Mouse (Mus musculus) layer of hippocampus, adult 2 months (tissue): ENCODE measurements around the gene Vrk3. TPM values are rescaled to one million over a fixed set of nuclear protein-coding genes. Genes with fewer than 3 reads are reported as not detected.
"Not testable (repeated sequence)": the region's sequence is repeated elsewhere in the genome, so short reads cannot be mapped to it uniquely, and the experiment has no call there.

ENCODE experiments used
- DNase-seq, 2 experiments: peaks; one replicate each; pipeline ENCODE4 v3.0.0; 2022; ENCODE audit warnings: low spot score in 2 of 2
- H3K27ac ChIP-seq: fragments of 200-600 bp; 2 replicates; pipeline ENCODE4 v1.8.1; 2022
- H3K4me3 ChIP-seq: fragments of 200-600 bp; 2 replicates; pipeline ENCODE4 v1.8.1; 2022; ENCODE audit warnings: mild to moderate bottlenecking
- CTCF ChIP-seq: fragments of 200-600 bp; conservative IDR thresholded peaks from 2 replicates; pipeline ENCODE4 v1.8.1; 2022; ENCODE audit warnings: antibody characterized with exemption, mild to moderate bottlenecking, moderate library complexity
- total RNA-seq, 2 experiments: library from RNA; stranded (reverse); gene quantifications; 2 replicates each; pipeline ENCODE4 v1.2.3; 2021

The Vrk3 gene
- total RNA-seq, 2 experiments from 2014 or later: 31.7 to 35.4 TPM

DNA sequence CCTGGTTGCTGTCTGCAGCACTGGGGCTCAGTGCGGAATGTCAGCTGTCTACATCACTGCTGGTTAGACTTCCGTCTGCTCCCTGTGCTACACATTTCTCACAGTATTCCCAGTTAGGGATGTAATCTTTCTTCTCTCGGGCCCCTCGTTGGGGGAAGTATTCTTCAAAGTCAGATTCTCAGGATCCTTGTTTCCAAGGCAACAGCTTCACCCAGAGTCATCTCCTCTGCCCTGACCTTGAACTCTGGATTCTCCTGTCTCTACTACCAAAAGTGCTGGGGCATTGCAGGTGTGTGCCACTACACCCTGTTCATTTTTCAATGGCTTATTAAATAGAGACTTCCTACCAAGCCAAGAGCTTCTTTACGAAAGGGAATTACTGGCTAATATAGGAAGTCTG is 21.1 kb upstream of the Vrk3 start:
- Histone ChIP-seq H3K27ac (no peak overlapping the region), H3K4me3 (no peak overlapping the region)
- DNase-seq: no peak
- no peak for TF ChIP-seq CTCF

DNA sequence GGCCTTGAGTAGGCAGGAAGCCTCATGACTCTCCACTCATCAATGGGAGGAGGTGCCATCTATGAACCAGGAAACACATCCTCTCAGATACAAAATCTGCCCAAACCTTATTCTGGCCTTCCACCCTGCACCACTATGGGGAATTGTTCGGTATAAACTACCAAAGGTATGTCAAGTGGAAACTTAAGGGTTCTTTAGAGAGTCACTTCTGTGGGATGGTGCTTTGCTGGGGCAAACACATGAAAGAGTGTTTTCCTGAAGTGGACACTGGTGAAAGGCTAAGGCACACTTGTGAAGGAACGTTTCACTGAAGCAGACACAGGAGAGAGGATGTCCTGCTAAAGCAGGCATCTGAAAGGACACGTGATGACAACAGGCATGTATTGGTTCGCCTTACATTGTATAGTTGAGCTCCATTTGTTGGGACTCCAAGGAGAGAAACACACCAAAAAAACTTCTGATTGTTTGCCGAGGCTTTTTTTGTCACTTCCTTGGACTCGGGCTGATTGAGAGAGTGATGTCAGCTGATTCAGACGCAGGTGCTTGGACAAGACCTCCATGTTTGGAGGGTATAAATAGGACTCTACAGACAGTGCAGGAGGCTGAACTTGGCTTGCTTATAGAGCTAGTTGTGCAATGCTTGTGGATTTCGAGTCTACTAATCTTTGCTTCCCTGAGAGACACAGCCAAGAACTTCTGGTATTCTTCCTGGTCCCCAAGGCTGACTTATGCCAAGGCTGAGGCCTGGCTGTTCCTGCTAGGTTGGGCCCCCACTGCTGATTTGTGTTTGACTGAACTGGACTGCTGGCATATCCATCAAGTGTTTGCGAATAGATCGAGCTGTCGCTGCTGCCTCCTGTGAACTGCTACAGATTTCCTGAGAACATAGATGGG is 19.9 kb upstream of the Vrk3 start:
- Histone ChIP-seq H3K4me3 (no peak overlapping the region), H3K27ac (no peak overlapping the region)
- no peak for DNase-seq
- TF ChIP-seq CTCF: no peak

DNA sequence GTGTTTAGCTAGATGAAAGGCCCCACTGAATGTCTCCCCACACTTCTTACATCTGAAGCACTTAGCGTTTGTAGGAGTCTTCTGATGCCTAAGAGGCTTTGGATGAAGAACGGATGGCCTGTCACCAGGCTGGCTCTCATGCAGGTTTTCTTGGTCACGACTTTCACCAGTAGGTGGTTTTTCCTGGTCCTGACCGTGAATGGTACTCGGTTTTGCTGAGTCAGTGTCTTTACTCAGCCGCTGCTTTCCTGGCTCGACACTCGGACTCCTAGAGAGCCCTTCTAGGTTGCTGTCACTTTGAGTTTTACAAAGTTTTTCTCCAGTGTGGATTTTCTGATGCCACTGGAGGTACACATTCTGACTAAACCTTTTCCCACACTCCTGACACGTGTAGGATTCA is 14.5 kb upstream of the Vrk3 start:
- no peak for TF ChIP-seq CTCF
- Histone ChIP-seq H3K4me3 (no peak overlapping the region), H3K27ac (no peak overlapping the region)
- DNase-seq: no peak

DNA sequence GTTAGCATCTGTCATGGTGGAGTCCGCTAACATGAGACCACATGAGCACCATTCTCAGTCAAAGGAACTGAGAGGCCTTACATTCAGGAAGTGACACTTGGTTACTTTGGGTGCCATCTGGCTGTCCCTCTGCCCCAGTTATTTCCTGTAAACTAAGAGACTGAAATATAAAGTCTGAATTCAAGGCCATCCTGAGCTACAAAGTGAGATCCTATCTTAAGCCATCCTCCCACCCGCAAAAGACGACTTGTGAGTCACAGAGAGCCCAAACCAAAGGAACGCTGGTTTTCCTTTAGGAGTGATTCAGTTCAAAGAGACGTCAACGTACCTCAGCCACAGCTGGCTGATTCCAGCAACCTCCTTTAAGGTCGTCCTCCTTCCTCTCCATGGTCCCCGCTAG is 6.9 kb upstream of the Vrk3 start:
- H3K27ac ChIP-seq: no peak overlapping the region
- no peak for TF ChIP-seq CTCF
- no peak for DNase-seq

DNA sequence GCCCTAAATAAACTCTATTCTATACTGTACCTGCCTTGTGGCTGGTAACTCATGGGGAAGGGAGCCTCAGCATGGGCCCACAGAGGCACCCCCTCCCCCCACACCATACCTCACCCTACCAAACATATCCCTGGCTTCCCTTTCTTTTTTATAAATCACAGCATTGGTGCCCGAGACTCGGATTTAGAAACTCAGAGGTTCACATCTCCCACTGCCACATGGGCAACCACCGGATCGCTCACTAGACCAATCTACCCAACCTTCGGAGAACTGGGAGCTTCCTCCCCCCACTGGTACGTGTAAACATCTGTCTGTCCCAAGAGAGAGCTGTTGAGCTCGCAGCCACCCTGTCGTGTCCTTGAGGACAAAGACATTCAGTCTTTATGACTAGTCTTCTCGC is 3.9 kb upstream of the Vrk3 start:
- DNase-seq: no peak
- Histone ChIP-seq H3K27ac (no peak overlapping the region), H3K4me3 (peak overlapping the region; percentile 47; the same call in 1 of the 2 replicates)
- no peak for TF ChIP-seq CTCF

More for the DNA sequence above, 6.9 kb upstream of the Vrk3 start:
- no peak overlapping the region for H3K4me3 ChIP-seq

DNA sequence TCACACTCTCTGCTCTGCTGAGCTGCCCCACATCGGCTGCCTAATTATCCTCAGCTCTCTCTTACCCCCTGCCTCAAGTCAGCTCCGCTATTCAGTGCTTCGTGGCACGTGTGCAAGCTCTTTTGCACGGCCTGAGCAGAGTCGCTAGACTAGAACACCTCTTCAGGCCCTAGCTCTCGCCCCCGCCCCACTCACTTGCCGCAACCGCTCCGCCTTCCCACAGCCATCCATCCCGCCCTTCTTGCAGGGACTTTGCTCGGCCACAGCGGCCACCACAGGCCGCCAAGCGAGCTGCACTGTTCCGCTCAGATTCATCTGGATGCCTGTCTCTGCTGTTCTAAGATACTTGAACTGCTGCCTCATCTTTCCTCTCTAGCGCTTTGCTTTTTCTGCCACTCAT is 3.1 kb upstream of the Vrk3 start:
- 0 out of 2 replicates have a peak overlapping the region, but pooled peaks have one; percentile 21 for H3K27ac ChIP-seq
- peak overlapping the region; percentile 47 for H3K4me3 ChIP-seq
- TF ChIP-seq CTCF: peak; percentile 88
- peak; percentile 73 to 77 for DNase-seq

DNA sequence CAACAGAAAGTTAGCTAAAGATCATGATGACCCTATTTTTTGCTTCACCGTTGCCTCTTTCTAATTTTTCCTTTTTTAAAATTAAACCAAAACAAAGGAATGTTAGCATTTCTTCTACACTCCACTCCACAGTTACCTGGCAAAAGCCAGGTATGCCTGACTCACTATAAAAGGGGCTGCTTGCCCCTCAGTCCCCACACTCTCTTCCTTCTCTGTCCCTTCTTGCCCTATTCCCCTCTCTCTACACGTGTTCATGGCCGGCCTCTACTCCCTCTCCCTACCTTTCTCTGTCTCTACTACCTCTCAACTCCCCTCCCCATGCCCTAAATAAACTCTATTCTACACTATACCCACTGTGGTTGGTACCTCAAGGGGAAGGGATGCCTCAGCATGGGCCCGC is 1.1 kb upstream of the Vrk3 start:
- H3K4me3 ChIP-seq: no peak overlapping the region

DNA sequence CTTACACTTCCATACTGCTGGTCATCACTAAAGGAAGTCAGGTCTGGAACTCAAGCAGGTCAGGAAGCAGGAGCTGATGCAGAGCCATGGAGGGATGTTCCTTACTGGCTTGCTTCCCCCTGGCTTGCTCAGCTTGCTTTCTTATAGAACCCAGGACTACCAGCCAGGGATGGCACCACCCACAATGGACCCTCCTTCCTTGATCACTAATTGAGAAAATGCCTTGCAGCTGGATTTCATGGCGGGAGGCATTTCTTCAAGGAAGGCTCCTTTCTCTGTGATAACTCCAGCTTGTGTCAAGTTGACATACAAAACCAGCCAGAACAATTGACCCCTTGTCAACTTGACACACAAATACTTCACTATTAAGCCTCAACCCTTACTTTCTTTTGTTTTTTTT is 2.7 kb downstream of the Vrk3 start, which contains the start of gene Zfp473:
Gene Zfp473, minus strand, starts transcription at position 101 of the 400 bp plus-strand sequence.
- DNase-seq, H3K4me3 ChIP-seq, H3K27ac ChIP-seq: not testable (repeated sequence)

More for the DNA sequence above, 1.1 kb upstream of the Vrk3 start:
- TF ChIP-seq CTCF: no peak
- H3K27ac ChIP-seq: no peak overlapping the region
- no peak for DNase-seq

DNA sequence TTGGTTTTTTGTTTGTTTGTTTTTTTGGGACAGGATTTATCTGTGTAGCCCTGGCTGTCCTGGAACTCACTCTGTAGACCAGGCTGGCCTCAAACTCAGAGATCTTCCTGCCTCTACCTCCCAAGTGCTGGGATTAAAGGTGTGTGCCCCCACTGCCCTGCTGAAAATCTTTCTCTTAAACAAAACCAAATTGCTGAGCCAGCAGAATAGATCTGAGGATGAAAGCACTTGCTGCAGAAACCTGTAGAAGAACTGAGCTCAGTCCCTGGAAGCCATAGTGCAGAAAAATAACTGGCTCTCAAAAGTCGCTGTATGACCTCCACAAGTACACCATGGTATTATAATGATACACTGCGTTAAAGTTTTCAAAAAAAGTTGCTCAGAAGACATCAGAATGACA is 9.0 kb downstream of the Vrk3 start:
- TF ChIP-seq CTCF: no peak
- no peak for DNase-seq
- no peak overlapping the region for H3K4me3 ChIP-seq
- no peak overlapping the region for H3K27ac ChIP-seq

DNA sequence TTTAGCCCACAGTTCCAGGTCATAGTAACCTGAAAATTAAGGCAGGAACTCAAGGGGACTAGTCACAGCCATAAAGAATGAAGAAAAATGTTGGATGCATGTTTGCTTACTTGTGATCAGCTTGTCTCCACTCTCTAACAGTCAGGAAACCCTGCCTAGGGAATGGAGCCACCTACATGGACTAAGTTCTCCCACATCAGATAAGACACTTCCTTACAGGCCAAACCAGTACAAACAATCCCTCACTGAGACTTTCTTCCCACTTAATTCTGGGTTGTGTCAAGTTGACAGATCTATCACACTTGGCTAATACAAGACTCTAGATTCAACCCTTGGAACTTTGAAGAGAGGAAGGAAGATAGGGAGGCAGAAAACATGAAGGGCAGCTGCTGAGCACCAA is 12.2 kb downstream of the Vrk3 start:
- no peak for DNase-seq
- TF ChIP-seq CTCF: no peak
- Histone ChIP-seq H3K27ac (no peak overlapping the region), H3K4me3 (no peak overlapping the region)

DNA sequence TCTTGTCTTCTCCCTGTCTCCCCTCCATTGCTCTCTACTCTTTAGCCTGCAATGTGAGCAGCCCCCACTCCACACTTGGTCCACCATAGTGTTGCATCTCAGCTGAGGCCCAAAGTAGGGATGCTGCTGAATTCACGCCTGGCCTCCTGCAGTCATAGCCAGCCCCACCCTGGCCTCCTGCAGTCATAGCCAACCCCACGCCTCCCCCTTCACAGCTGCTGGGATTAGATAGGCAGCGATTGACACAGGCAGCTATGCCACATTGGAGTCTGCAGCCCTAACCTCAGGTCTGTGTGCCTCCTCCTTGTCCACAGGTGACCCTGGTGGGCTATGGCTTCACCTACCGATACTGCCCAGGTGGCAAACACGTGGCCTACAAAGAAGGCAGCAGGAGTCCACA is 19.9 kb downstream of the Vrk3 start:
- DNase-seq: no peak
- H3K27ac ChIP-seq: no peak overlapping the region
- no peak overlapping the region for H3K4me3 ChIP-seq
- no peak for TF ChIP-seq CTCF

DNA sequence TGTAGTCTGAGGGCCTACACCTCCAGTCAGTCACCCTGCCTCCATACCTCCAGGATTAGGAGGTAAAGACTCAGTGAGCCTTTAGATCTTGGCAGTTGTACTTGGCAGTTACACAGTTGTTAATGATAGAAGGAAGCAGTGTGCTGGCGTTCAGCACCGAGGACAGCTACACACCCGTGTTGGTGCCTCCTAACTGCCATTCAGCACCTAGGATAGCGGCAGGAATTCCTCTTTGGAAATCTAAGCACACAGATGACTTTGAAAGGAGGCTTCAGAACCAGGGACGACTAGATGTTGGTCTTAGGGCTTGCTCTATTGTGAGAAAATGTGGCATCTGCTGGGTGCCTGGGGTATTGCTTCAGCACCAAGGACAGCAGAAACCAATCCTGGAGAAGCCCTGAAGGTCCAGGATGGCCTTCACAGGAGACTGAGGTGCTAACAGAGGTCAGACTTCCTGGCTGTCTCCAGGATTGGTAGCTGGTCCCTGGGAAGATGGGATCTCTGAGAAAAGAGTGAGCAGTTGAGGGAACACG is 21.9 kb downstream of the Vrk3 start:
- no peak for DNase-seq
- no peak for TF ChIP-seq CTCF
- Histone ChIP-seq H3K27ac (no peak overlapping the region), H3K4me3 (no peak overlapping the region)

DNA sequence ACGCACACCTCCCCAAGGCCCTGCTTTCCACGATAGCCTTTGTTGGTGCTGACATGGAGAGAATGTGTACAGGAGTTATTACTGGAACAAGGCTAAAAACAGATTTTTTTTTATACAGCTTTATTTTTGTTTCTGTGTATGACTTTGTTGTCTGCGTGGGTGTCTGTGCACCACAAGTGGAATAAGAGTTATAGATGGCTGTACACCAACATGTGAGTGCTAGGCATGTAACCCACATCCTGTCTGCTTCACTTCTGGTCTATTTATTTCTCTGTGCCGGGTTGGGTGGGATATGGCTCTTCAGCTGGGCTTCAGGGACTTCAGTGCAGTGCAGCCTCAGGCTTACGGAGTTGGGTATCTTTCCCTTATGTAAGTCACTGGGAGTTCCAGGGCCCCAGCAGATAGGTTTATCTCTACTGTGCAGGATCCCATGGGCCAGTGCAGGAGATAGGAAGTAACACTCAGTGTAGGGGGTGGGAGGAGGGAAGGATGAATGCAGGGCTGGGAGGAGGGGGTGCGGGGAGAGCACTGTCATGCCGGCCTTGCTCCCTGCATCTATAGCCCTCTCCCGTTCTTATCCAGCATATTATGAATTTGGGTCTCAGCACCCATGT is 24.5 kb downstream of the Vrk3 start:
- no peak for DNase-seq
- no peak for TF ChIP-seq CTCF
- Histone ChIP-seq H3K4me3 (no peak overlapping the region), H3K27ac (no peak overlapping the region)
